Mouse (Mus musculus) forebrain, embryonic 12.5 days (tissue): Measurements from ENCODE around the gene Myt1l. TPM values are rescaled to one million over a fixed set of nuclear protein-coding genes. Genes with fewer than 3 reads are reported as not detected.

ENCODE experiments used
- ATAC-seq: fragments of 200-750 bp; cut with Nextera tagmentation; 2 replicates; pipeline ENCODE4 v1.8.0; 2017; ENCODE audit warnings: moderate TSS enrichment; ENCODE audit not compliant: low FRiP score
- H3K27ac ChIP-seq: fragments of 300-500 bp; sonication (generic); 2 replicates; pipeline ENCODE4 v1.5.1; 2016; ENCODE audit warnings: mild to moderate bottlenecking
- H3K27me3 ChIP-seq: fragments of 300-500 bp; sonication (generic); 2 replicates; pipeline ENCODE4 v1.6.1; 2016; ENCODE audit warnings: mild to moderate bottlenecking
- H3K36me3 ChIP-seq: fragments of 300-500 bp; sonication (generic); replicated peaks from 2 replicates; pipeline ENCODE4 v1.6.1; 2016; ENCODE audit warnings: mild to moderate bottlenecking
- H3K4me1 ChIP-seq: fragments of 300-500 bp; sonication (generic); 2 replicates; pipeline ENCODE4 v1.6.1; 2016
- H3K4me2 ChIP-seq: fragments of 300-500 bp; sonication (generic); 2 replicates; pipeline ENCODE4 v1.6.1; 2016; ENCODE audit warnings: mild to moderate bottlenecking, moderate library complexity
- H3K4me3 ChIP-seq: fragments of 300-500 bp; sonication (generic); replicated peaks from 2 replicates; pipeline ENCODE4 v1.5.1; 2016; ENCODE audit warnings: mild to moderate bottlenecking
- H3K9ac ChIP-seq: fragments of 300-500 bp; sonication (generic); 2 replicates; pipeline ENCODE4 v1.6.1; 2016; ENCODE audit warnings: mild to moderate bottlenecking
- H3K9me3 ChIP-seq: fragments of 300-500 bp; sonication (generic); 2 replicates; pipeline ENCODE4 v1.6.1; 2016
- WGBS: fragments of 180-500 bp; shearing (Covaris S2); methylation state at CpG from one replicate; pipeline ENCODE4 v1.1.7; 2016; 5-methylcytosine and 5-hydroxymethylcytosine counted together
- polyA plus RNA-seq: library from polyadenylated mRNA; unstranded; fragments of >200 nt; fragmentation: Nextera tagmentation; extraction: Ambion mirVana; gene quantifications from 2 replicates; pipeline ENCODE4 v1.2.1, GENCODE M21; 2016

Gene Myt1l
- polyA plus RNA-seq, 1 experiment from 2014 or later, result 53.6 TPM

- no peak for ATAC-seq
- no peaks in the 10 kb centered on the region for H3K9me3 ChIP-seq
- H3K4me3 ChIP-seq, result no peak overlapping the region
- peaks cover 33% of the 10 kb centered on the region for H3K4me1 ChIP-seq
- no peak overlapping the region for H3K4me2 ChIP-seq
- H3K27me3 ChIP-seq, result no peaks in the 10 kb centered on the region
- WGBS, result 76% methylated on average over 5 of the region's 5 CpGs
- no peak overlapping the region for H3K9ac ChIP-seq
- H3K36me3 ChIP-seq, result peaks cover 4% of the 10 kb centered on the region; the same call in 1 of the 2 replicates
- no peak overlapping the region for H3K27ac ChIP-seq
Observed at GRCm38 (mm10) chr12:29958637-29959036, 430.5 kb downstream of the Myt1l start.

GRCm38 (mm10) chr12:29961041-29961440, 432.9 kb downstream of the Myt1l start:
- no peak for ATAC-seq
- Histone ChIP-seq H3K36me3 (peaks cover 15% of the 10 kb centered on the region; the same call in 1 of the 2 replicates), H3K27me3 (no peaks in the 10 kb centered on the region), H3K27ac (no peak overlapping the region), H3K4me2 (no peak overlapping the region), H3K4me1 (peaks cover 19% of the 10 kb centered on the region), H3K9me3 (no peaks in the 10 kb centered on the region), H3K4me3 (no peak overlapping the region), H3K9ac (no peak overlapping the region)
- WGBS, result 93% methylated on average over 1 of the region's 1 CpGs

DNA sequence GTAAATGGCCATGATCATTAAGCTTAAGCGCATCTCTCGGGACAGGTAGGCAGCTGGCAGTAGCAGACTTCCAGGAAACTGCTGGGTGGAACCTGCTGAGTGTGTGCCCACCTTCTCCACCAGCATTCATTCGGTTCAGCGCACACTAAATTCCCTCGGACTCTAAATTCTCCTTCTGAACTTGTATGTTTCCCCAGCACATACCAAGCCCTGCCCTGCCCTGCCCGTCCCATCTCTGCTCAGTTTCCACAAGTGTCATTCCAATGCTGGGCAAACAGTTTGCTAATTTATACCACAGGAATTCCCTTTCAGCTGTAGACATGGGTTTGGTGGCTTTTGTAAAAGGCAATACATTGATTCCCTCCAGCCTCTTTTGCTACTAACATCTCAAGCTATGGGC, 436.8 kb downstream of the Myt1l start:
- peaks cover 10% of the 10 kb centered on the region; the same call in 1 of the 2 replicates for H3K36me3 ChIP-seq

GRCm38 (mm10) chr12:29971795-29972464, 443.7 kb downstream of the Myt1l start:
- Histone ChIP-seq H3K27ac (no peak overlapping the region), H3K27me3 (no peaks in the 10 kb centered on the region), H3K9ac (no peak overlapping the region), H3K4me1 (no peaks in the 10 kb centered on the region), H3K9me3 (no peaks in the 10 kb centered on the region), H3K4me3 (no peak overlapping the region), H3K36me3 (peaks cover 32% of the 10 kb centered on the region), H3K4me2 (no peak overlapping the region)
- 88% methylated on average over 7 of the region's 7 CpGs for WGBS
- ATAC-seq, result no peak

More for the DNA sequence above, 436.8 kb downstream of the Myt1l start:
- Histone ChIP-seq H3K27me3 (no peaks in the 10 kb centered on the region), H3K27ac (no peak overlapping the region), H3K4me2 (no peak overlapping the region), H3K9ac (no peak overlapping the region), H3K4me3 (no peak overlapping the region), H3K4me1 (peaks cover 14% of the 10 kb centered on the region), H3K9me3 (no peaks in the 10 kb centered on the region)
- 95% methylated on average over 6 of the region's 6 CpGs for WGBS
- no peak for ATAC-seq

- Histone ChIP-seq H3K27me3 (no peaks in the 10 kb centered on the region), H3K36me3 (peaks cover 34% of the 10 kb centered on the region), H3K4me2 (no peak overlapping the region), H3K9ac (no peak overlapping the region), H3K9me3 (no peaks in the 10 kb centered on the region), H3K4me3 (no peak overlapping the region), H3K27ac (no peak overlapping the region), H3K4me1 (no peaks in the 10 kb centered on the region)
- 88% methylated on average over 6 of the region's 6 CpGs for WGBS
- no peak for ATAC-seq
Observed at GRCm38 (mm10) chr12:29972533-29972932, 444.3 kb downstream of the Myt1l start.
